Mouse (Mus musculus): ENCODE measurements around the gene Slfn14. TPM values are rescaled to one million over a fixed set of nuclear protein-coding genes. Genes with fewer than 3 reads are reported as not detected.
"Not testable (repeated sequence)": the region's sequence is repeated elsewhere in the genome, so short reads cannot be mapped to it uniquely, and the experiment has no call there.

Slfn14 gene
- total RNA-seq, 2 experiments from 2014 or later: not detected

DNA sequence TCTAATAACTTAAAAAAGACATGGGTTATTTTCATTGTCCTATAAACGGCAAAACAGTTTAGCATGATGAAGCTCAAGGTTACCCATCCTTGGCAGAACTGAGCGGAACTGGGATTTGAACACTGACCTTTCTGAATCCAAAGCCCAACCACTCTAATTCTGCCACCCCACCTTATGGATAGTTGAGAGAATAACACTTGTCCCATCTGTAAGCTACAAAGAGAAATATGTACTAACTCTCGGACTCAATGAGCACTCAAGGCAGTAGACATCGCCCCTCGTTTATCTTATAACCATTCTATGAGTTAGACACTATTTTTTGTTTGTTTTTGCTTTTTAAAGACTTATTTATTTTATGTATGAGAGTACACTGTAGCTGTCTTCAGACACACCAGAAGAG is 2.5 kb upstream of the Slfn14 start:
- no peak for DNase-seq

DNA sequence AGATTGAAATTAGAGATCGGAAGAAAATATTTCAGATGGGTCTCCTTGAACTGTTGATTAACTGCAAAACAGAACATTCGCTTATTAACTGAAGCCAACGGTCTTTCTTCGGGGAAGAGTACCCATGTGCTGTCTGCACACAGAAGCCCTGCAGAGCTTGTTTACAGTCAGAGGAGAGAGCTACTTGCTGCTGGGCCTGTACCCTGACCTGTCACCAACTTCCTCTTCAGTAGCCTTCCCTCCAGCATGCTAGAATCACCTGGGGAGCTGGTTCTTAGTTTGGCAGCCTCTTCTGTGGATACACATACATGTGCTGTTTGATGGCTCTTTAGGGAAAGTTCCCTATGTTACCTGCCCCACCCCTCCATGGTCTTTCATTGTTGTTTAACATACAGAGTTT is 899 bp downstream of the Slfn14 start:
- intact Hi-C loops (cut with DNase I): loop anchor here (10.0 kb wide), 1 partner anchor 1179 kb away; no protein-coding TSS in a partner anchor
- DNase-seq: no peak

More for the DNA sequence above, 2.5 kb upstream of the Slfn14 start:
- intact Hi-C loops (cut with DNase I): loop anchor here (10.0 kb wide), 1 partner anchor 1176 kb away; no protein-coding TSS in a partner anchor

- intact Hi-C loops (cut with DNase I): loop anchor here (10.0 kb wide), 1 partner anchor 1183 kb away; no protein-coding TSS in a partner anchor
Observed at GRCm38 (mm10) chr11:83282084-83282483, 4.4 kb downstream of the Slfn14 start.

DNA sequence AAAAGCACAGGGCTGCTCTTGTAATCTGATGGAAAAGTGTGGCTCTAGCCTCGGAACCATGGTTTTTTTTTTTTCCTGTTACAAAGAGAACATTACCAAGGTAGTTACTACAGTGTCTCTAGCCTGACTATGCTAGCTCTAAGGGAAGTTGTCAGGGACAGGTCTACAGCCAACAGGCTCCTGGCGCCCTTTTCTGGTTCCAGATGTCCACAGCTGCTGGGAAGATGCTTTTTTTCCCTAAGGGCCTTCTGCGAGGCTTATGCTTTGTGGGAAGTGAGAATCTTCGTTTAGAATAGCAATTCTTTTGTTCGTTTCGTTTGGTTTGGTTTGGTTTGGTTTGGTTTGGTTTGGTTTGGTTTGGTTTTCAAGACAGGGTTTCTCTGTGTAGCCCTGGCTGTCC is 6.8 kb downstream of the Slfn14 start:
- DNase-seq: no peak
- intact Hi-C loops (cut with DNase I): loop anchor here (10.0 kb wide), 1 partner anchor 1185 kb away; no protein-coding TSS in a partner anchor

More at GRCm38 (mm10) chr11:83282084-83282483, 4.4 kb downstream of the Slfn14 start:
- DNase-seq: no peak

- no peak for DNase-seq
- intact Hi-C loops (cut with DNase I): no loop called here
Observed at GRCm38 (mm10) chr11:83279024-83279423, 7.5 kb downstream of the Slfn14 start.

DNA sequence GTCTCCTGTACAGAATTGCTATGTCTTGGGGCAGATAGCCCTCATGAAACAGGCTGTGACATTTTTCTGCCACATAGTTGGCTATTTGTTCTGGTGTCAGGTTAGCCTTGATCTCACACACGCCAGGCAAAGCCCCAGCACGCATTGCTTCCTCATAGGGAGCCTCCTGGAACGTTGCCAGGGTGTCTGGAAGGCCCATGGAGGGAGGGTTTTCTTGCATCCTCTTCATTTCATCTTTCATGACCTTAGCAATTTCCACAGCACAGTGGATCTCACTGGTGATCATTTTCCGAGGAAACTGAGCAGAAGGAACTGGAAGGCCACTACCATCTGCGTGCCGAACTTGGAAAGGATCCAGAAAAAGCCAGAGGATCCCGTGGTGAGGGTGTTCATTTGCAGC is 10.3 kb downstream of the Slfn14 start:
- intact Hi-C loops (cut with DNase I): no loop called here
- DNase-seq: no peak

DNA sequence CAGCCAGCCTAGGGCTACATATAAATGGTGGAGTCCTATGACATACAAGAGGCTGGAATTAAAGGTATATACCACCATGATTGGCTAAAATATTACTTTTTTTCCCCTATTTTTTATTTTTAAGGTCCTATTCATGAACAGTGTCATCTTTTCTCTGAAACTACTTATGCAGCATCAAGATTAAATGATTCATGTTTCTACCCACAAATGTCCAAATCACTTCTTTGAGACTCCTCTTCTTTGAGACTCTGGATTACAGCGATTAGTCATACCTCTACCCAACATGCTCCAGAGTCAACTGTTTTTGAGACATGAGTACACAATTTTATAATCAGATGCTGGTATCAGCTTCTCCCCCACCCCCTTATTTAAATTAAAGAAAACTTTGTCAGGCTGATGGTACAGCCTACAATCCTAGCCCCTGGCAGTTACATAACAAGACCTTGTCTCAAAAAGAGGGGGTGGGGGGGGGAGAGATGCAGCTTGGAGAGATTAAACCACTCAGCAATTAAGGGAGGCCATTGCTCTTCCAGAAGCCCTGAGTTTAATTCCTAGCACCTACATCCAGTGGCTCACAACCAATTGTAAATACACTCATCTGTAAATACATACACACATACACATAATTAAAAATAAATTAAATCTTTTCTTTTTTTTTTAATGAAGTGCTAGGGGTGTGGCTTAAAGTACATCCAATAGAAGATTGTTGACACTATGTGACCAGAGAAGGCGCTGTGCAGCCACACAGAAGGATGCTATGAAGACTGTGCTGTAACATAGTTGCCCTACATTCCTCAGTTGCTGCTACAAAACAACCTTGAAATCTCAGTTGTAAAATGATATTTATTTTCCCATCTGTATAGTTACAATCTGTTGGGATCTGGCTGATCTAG is 14.3 kb downstream of the Slfn14 start:
- intact Hi-C loops (cut with DNase I): no loop called here
- DNase-seq: no peak

DNA sequence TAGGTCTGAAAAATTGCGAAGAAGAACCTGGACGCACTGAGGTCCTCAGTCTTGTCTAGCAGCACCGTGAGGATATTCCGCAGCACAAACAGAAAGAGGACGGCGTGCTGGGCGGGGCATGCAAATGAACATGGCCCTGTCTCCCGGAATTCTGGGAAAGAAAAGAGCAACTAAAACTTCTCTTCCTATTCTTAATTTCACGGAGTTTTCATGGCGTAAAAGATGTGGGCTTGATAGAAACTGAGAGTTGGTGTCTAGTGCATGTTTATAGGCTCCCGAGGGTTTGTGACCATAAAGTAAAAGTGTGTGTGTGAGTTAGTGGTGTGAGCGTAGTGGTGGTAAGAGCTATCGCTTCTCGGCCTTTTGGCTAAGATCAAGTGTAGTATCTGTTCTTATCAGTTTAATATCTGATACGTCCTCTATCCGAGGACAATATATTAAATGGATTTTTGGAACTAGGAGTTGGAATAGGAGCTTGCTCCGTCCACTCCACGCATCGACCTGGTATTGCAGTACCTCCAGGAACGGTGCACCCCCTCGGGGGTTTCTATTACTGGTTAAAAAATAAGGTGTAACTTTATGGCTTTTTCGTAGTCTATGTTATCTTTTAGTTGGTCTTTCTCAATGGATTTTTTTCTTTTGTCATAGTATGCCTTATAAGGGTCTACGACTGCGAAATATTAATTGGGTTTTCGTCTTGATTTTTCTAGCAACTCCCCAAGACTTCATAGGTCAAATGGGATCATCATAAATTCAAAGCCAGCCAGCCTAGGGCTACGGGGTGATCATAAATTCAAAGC is 15.2 kb downstream of the Slfn14 start:
- intact Hi-C loops (cut with DNase I): no loop called here
- DNase-seq: peak; percentile 62 to 66

GRCm38 (mm10) chr11:83270842-83271150 is 15.7 kb downstream of the Slfn14 start:
- intact Hi-C loops (cut with DNase I): no loop called here
- DNase-seq: no peak

DNA sequence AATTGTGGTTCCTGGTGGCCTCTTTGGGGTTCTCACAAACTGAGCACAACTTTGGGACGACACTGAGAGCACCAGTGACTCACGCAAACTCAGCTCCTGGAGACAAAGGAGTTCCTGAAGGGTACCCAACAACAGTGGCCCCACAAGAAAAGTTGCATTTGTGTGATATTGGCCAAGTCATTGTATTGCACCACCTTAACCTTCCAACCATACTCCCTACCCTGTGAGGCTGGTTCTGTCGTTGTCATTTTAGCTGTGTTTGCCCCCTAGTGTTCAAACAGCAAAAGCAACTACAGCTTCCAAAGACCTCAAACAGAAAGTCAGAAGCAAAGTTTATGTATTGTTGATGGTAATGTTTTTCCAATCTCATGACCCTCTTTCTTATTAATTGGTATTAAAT is 23.4 kb downstream of the Slfn14 start:
- no peak for DNase-seq
- intact Hi-C loops (cut with DNase I): no loop called here

GRCm38 (mm10) chr11:83262673-83263072 is 23.9 kb downstream of the Slfn14 start:
- no peak for DNase-seq
- intact Hi-C loops (cut with DNase I): no loop called here

- intact Hi-C loops (cut with DNase I); DNase-seq: not testable (repeated sequence)
Observed at GRCm38 (mm10) chr11:83257211-83257610, 29.3 kb downstream of the Slfn14 start.

- no peak for DNase-seq
- intact Hi-C loops (cut with DNase I): no loop called here
Observed at GRCm38 (mm10) chr11:83239811-83240210, 46.7 kb downstream of the Slfn14 start.

- intact Hi-C loops (cut with DNase I): no loop called here
- DNase-seq: no peak
Observed at GRCm38 (mm10) chr11:83238389-83238788, 48.1 kb downstream of the Slfn14 start.

GRCm38 (mm10) chr11:83237390-83237789 is 49.1 kb downstream of the Slfn14 start:
- DNase-seq; intact Hi-C loops (cut with DNase I): not testable (repeated sequence)

GRCm38 (mm10) chr11:83233621-83234020 is 52.9 kb downstream of the Slfn14 start:
- DNase-seq; intact Hi-C loops (cut with DNase I): not testable (repeated sequence)

- no peak for DNase-seq
- intact Hi-C loops (cut with DNase I): no loop called here
Observed at GRCm38 (mm10) chr11:83230966-83231365, 55.6 kb downstream of the Slfn14 start.

- DNase-seq: no peak
- intact Hi-C loops (cut with DNase I): no loop called here
Observed at GRCm38 (mm10) chr11:83227926-83228723, 58.4 kb downstream of the Slfn14 start.

DNA sequence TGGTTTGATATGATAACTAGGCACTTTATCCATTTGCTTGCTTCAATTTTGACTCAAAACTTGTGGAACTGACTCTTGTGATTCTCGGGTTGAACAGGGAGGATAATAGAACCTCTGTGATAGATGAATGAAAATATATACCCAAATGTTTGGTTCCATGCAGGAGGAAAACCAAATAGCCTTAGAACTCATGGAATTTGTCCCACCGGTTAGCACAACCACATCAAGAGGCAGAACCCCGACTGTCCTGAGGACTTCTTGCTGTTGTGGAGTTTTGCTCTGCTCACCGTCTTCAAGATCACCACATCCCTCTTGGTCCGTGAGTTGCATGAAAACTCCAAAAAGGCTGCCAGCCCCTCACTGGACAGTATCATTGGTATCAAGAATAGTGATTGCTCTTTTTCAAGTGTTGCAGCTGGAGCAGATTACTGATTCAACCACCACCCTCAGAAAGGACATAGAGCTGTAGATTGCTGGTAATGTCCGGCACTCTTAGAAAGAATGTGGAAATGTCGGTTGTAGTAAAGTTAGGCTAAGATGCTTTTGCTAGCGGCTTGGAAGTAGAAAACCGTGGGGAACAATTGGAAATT is 61.1 kb downstream of the Slfn14 start:
- intact Hi-C loops (cut with DNase I): no loop called here
- no peak for DNase-seq
